Mouse (Mus musculus) lung, postnatal 25 days (tissue): ENCODE measurements around the gene Zfp46.

Experiments used
- DNase-seq: peaks from one replicate; pipeline ENCODE4 v3.0.0; 2022; ENCODE audit warnings: low spot score

The Zfp46 gene

GRCm38 (mm10) chr4:136266716-136267343 lies 17.7 kb upstream of the Zfp46 start:
- peak; percentile 58 for DNase-seq

- no peak for DNase-seq
These were observed 15.6 kb upstream of the Zfp46 start for GRCm38 (mm10) chr4:136268912-136269311.

- DNase-seq, result no peak
These were observed 13.8 kb upstream of the Zfp46 start for GRCm38 (mm10) chr4:136270648-136271047.

- no peak for DNase-seq
These were observed 3.4 kb upstream of the Zfp46 start for GRCm38 (mm10) chr4:136281097-136281496.

- no peak for DNase-seq
These were observed 2.9 kb upstream of the Zfp46 start for GRCm38 (mm10) chr4:136281611-136282010.

- peak; percentile 36 for DNase-seq
These were observed 1.6 kb upstream of the Zfp46 start for GRCm38 (mm10) chr4:136282621-136283480.

GRCm38 (mm10) chr4:136283783-136284182 lies 700 bp upstream of the Zfp46 start:
- no peak for DNase-seq

GRCm38 (mm10) chr4:136284891-136285290 lies 408 bp downstream of the Zfp46 start:
- peak; percentile 9 for DNase-seq

- DNase-seq, result peak; percentile 98
These were observed 896 bp downstream of the Zfp46 start for GRCm38 (mm10) chr4:136285348-136285810.

GRCm38 (mm10) chr4:136285811-136286371 lies 1.4 kb downstream of the Zfp46 start:
- peak; percentile 98 for DNase-seq

GRCm38 (mm10) chr4:136289918-136290780 lies 5.7 kb downstream of the Zfp46 start:
- DNase-seq, result no peak

GRCm38 (mm10) chr4:136290781-136291595 lies 6.5 kb downstream of the Zfp46 start:
- no peak for DNase-seq

GRCm38 (mm10) chr4:136291692-136292091 lies 7.2 kb downstream of the Zfp46 start:
- DNase-seq, result no peak

GRCm38 (mm10) chr4:136295941-136296340 lies 11.5 kb downstream of the Zfp46 start:
- no peak for DNase-seq

- no peak for DNase-seq
These were observed 18.0 kb downstream of the Zfp46 start for GRCm38 (mm10) chr4:136302462-136302861.

GRCm38 (mm10) chr4:136304181-136304580 lies 19.7 kb downstream of the Zfp46 start:
- DNase-seq, result peak; percentile 53

GRCm38 (mm10) chr4:136308355-136308754 lies 23.9 kb downstream of the Zfp46 start:
- DNase-seq, result no peak

- peak; percentile 73 for DNase-seq
These were observed 25.3 kb downstream of the Zfp46 start for GRCm38 (mm10) chr4:136309780-136310179.

GRCm38 (mm10) chr4:136310229-136311041 lies 26.0 kb downstream of the Zfp46 start, which contains the start of gene Hnrnpr:
Hnrnpr (plus strand) TSS chr4:136310942.
- peak; percentile 99 for DNase-seq
